Mouse (Mus musculus): ENCODE measurements at regions not wholly inside any gene's neighbourhood (a gene's known extent, or its start where the extent isn't known, plus 50 kb on each side); places are given as distances from the start of the nearest gene placed in this dataset.
A peak's percentile ranks its signal among the peaks of the same experiment; 100 is the strongest.

DNA sequence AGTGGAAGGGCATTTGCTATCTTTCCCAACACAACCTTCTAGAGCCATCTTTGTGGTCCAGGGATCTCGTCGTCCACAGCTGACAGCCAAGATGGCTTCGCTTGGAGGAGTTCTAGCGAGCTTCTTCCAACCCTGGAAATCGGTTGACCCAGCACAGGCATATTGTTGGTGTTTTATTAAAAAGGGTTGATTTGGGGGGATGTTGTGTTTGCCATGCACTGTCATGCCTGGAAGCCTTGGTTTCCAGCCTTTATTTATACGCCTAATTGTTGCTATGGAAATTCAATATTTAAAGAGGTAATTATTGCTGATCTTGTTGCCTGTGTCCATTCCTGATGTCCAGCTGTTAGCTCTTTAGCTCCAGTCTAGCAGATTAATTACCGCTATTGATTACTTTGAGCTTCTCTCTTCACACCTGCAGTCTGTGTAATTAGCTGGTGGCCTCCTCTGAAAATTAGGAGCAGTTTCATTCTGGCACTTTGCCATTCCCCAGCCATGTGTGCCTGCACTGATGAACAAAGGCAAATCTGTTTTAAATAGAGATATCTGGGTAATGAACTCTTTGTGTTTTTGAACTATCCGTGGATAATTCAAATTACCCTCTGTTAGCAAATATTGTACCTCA lies 275.4 kb downstream of the Rnf144b start:
- intact Hi-C loops (cut with DNase I), result no loop called here
- DNase-seq, result no peak

DNA sequence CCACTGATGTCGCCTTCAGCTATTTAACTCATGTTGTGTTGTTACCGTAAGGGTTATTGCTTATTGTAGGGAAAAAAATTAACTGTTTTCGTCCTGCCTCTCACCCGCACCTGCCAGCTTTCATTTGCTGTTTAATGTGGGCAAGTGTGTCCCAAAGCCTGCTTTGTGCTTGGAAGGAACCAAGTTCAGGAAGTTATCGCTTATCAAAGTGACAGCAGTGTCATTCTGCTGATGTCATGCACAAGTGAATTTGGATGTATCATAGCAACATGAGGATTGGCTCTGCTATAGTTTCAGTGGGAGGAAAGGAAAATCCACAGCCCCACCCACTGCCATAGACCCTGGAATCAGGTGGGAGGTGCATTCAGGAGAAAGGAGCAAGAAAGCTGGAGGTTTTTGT lies 276.5 kb downstream of the Rnf144b start:
- intact Hi-C loops (cut with DNase I), result no loop called here

DNA sequence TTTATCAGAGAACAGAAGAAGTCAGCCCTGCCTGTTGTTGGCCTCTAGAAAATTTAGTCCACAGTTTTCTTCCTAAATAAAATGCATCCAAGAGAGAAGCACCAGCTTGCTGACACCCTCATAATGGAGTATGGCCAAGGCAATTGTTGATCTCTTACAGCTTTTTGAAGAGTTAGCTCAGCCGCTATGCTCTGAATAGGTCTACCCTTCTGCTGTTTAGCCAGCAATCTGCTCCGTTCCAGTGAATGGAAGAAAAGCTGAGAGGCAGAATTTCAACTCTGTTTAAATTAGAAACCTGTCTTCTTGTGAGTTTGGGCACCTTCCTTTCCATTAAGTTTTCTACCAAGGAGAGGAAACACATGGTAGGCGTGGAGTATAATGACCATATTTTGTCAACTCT lies 290.8 kb downstream of the Rnf144b start:
- intact Hi-C loops (cut with DNase I), result no loop called here
- DNase-seq, result no peak

More for the DNA sequence above, 276.5 kb downstream of the Rnf144b start:
- no peak for DNase-seq

DNA sequence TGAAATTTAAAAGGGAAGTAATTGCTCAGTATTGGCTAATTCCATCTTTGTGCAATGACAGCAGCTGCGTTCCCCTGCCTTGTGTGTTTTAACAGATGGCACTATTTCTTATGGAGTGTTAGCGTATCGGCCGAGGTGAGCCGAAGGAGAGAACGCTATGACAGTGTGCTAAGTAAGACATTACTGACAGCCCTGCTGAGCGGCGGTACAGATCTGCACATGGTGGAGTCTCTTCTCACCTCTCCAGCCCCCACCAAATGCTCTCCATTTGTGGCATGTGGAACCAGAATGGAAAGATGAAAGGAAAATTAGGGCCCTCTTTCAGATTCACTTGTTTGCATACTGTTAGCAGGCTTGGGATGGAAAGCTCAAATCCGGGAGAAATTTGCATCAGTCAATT lies 291.5 kb downstream of the Rnf144b start:
- DNase-seq, result no peak
- intact Hi-C loops (cut with DNase I), result no loop called here

DNA sequence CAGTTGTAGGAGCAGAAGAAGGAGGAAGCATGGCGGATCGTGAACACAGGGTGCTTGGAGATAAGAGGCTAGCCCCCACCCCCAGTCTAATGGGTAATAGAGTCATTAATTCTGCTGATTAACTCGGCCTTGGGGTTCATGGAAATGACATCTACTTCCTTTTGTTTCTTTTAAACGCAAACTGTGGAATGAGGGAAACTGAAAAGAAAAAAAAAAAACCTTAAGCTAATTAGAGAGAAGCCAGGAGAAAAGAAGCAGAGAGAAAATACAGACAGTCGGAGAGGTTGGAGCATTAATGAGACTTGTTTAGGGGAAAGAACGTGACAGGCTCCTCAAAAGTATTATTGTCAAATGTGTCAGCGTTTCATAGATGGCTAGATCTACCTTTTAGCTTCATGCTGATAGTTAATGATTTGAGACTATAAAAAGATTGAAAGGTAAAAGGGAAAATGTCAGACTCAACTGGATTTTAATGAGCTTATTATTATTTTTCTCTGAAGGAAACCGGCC lies 307.5 kb downstream of the Rnf144b start:
- DNase-seq, result no peak
- intact Hi-C loops (cut with DNase I), result no loop called here

DNA sequence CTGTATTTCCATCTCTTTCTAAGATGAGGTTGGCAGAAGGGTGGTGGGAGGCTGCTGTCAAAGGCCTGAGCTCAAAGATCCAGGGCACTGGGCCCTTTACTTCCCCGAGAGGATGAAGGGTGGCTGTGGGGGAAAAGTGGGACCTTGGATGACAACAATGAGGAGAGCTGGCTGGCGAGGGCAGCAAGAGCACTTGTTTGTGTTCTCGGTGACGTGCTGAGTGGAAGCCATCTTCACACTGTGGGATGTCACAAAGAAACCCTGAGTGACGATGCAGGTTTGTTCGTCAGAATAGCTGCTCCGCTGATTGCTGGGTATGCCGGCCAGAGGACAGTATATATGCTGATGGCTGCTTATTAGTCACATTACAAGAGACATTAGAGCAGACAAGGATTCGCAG lies 308.0 kb downstream of the Rnf144b start:
- DNase-seq, result no peak
- intact Hi-C loops (cut with DNase I), result no loop called here

DNA sequence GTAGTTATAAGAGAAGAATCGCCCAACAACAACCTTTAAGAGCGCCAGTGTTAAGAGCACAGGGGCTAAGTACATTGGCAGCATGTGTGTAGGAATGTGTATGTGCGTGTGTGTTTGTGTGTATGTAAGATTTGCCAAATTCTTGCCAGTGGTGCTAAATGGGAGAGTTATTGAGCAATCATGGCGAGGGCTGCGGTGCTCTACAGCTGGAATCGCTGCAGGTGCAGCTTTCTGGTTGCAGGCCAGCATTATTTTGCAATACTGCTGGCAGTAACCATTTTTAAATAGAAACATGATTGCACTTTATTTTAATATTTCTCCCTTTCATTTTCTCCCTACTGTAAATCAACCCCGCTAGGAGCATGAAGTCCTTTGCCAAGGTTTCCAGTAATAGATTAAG lies 313.2 kb downstream of the Rnf144b start:
- intact Hi-C loops (cut with DNase I), result no loop called here
- DNase-seq, result peak in 1 of 2 experiments; percentile 5

DNA sequence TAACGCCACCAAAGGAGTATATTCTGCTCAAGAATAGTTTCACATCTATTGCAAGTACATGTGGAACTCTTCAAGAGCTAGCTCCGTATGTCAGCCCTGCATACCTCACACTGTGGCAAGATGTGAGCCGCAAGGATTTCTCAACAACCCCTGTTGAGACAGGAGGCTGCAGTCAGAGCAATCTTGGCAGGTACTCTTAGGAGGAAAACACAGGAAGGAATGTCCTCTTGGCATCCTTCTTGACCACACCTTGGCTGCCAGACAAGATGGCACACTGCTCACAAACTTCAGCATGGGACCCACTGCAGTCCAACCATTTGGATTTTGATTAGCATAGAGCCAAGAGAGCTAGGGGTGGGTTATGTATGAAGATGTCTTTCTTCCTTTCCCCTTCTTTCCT lies 322.4 kb downstream of the Rnf144b start:
- no peak for DNase-seq

DNA sequence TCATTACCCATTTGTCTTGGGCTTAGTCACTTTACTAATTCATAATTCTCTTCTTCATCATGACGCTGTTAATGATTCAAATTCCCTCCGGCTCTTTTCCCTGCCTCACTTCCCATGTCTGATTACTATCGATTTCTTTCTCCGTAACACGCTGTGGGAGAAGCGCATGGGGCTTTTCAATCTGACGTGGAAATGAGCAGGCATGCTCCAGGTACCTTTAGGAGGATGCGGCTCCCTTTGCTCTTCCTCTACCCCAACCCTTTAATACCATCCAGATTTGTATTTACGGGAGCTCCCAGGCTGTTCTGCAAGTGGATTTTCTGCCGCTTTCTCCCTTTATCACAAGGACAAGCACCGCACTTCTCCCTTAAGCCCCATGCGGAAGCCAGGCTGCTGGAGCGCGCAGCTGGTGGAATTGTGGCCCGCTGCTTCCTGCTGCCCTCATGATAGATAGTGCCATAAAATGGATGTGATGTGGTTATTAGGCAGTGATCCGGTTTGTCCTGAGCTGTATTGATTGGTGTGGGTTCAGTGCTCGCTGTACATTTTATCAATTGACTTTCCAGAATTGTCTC lies 329.8 kb downstream of the Rnf144b start:
- no peak for DNase-seq
- intact Hi-C loops (cut with DNase I), result no loop called here

More for the DNA sequence above, 322.4 kb downstream of the Rnf144b start:
- intact Hi-C loops (cut with DNase I), result no loop called here

DNA sequence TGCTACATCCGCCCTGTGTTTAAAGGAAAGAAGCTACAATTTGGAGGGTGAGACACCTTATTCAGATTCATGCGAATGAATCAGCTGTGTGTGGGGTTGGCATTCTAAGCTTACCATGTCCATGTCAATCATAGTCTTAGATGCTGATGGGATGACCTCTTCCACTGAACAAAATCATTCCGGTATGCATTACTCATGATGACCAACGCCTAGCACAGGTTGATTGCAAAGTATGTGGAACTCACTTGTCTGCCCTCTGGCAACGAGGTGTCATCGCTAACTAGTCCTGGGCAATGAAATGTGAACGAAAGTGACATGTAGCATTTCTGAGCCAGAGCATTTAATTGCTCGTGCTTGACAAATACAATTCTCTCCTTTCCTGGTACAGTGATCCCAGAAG lies 339.7 kb downstream of the Rnf144b start:
- DNase-seq, result no peak
- intact Hi-C loops (cut with DNase I), result no loop called here

DNA sequence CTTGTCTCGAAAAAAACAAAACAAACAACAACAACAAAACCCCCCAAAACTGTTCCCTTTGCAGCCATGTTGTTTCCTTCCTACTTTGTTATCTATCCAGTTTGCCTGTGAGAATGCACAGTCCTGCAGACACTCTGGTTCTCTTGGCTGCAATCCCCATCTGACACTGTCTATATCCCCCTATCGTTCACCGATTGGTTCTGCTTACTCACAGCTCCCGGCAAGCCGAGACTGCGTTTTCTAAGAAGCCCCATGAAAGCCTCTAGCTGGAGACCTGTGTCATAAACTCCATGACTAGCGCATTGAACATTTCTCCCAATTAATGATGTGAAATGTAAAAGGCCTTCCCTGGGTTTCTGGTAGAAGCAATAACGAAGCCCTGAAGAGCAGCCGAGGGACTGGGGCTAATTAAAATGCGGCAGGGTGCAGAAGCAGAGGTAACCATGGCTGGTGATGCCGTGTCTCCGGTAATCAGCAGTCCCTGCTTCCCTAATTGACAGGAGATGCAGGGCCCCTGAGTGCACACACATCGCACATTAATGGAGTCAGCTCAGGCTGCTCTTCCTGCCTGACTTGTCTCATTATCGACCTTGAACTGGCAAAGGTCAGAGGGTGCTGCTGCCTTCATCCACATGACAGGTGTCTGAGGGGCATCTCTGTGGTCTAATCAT lies 349.2 kb downstream of the Rnf144b start:
- no peak for DNase-seq
- intact Hi-C loops (cut with DNase I), result no loop called here

DNA sequence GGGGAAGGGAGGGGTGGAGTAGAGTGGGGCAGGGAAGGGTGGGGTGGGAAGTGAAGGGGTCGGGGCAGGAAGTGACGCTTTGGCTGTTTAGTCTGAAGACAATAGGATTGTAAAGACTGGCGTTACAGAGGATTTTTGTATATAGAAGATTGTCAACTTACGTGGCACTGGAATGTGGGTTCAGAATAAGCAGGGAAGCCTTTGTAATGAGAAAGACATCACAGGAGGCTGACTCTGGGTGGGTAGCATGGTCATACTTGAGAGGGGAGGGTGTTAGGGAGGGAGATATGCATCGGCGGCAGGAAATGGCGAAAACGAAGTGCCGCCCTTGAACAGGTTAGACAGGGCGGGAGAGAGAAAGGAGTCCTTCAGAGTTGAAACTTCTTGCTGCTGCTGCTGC lies 357.7 kb downstream of the Rnf144b start:
- DNase-seq, result no peak
- intact Hi-C loops (cut with DNase I), result no loop called here

DNA sequence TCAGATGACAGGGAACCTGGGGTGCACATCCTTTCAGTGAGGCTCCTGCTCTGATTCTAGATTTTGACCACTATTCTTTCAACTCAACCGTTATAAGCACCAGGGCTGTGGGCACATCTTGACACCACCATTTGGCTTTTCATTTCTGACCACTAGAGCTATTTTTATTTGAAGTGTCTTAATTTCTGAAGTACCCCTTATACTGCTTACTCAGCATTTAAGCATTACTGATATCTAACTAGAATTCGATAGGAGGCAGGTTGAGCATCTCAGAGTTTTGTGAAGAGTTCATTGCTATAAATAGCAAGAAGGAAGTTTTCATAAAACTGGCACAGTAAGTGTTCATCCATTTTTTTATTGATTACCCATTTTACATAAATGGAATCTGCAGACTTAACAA lies 362.4 kb downstream of the Rnf144b start:
- intact Hi-C loops (cut with DNase I), result no loop called here

DNA sequence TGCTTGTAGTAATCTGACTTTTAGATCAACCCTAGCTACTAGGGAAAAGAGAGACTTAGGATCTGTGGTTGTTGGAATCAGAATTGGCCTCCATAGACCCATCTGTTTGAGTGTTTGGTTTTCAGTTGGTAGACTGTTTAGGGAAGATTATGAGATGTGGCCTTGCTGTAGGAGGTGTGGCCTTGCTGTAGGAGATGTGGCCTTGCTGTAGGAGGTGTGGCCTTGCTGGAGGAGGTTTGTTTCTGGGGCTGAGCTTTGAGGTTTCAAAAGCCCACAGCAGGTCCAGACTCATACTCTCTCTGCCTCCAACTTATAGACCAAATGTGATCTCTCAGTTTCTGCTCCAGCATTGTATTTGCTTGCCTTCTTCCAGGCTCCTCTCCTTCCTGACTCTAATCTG lies 363.7 kb downstream of the Rnf144b start:
- intact Hi-C loops (cut with DNase I), result no loop called here
- DNase-seq, result no peak

More for the DNA sequence above, 362.4 kb downstream of the Rnf144b start:
- DNase-seq, result no peak

DNA sequence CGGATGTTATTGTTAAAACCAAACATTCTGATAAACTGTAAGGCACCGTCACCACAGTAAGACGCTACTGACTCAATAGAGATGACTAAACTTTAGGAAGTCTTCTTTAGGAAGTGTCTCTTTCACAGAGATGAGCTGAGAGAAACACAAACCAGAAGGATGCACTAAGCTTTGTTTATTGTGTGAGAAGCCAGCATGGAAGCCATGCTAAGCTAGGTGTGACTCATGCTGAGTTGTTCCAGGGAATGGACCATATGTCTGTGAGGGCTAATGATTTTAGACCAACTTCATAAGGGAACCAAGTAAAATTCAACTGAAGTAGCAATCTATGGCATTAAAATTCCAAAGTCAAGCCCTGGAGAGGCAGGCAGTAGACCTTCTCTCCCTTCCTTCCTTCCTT lies 364.2 kb downstream of the Rnf144b start:
- no peak for DNase-seq
- intact Hi-C loops (cut with DNase I), result no loop called here

DNA sequence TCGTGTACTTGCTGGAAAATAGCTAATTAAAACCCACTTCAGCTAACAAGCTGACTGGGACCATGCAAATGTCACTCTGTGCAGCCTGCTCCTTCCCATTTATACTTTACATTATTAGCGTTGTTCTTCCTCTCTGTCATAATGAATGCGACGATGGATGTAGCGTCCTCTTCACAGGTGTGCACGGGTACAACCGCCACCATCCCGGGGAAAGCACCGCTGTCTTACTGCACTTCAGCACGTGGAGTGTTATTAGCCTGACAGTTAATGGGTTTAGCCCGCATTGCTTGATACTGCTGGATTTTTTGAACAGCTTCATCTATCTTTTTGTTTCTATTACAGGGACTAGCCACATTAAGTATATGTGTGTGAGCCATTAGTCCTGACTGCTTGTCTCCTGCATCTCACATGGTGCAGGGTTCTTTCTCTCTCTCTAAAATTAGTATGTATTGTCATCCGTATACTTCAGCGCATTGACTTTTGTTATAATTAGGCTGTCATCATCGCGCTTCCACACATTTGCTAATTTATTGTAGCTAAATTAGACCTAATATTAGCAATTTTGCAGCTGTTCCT lies 383.0 kb downstream of the Rnf144b start:
- intact Hi-C loops (cut with DNase I), result no loop called here
- no peak for DNase-seq

DNA sequence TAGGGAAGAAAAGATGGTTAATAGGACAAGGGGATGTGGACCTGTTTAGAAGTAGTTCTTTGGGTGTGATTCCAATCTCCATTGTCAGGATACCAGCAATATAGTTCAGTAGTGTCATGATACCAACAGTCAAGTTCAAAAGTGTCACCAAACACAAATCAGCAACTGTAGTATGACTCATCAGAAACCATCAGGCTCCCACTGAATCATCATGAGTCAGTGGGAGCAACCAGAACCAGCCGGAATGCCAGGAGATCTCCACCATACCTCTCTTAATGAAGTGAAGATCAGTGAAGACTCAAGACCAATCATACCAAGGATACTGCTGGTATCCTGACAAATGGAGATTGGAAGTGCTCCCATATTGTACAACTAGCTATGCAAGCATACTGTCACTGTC lies 410.5 kb downstream of the Rnf144b start:
- DNase-seq, result no peak
- intact Hi-C loops (cut with DNase I), result no loop called here

DNA sequence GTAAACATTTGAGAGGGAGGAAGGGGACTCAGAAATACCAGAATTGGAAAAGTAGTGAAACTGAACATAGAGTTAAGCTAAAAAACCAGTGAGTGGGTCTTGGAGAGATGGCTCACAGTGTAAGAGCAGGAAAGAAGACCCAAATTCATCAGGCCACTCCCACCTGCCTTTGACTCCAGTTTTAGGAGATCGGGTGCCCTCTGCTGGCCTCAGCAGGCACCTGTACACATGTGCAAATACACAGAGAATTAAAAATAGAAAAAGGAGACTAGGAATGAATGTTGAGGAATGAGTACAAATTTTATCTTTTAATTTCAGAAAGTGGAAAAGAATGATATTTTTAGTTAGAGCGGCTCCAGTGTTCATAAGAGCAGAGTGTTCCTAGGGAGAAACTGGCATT lies 414.7 kb downstream of the Rnf144b start:
- intact Hi-C loops (cut with DNase I), result no loop called here
- no peak for DNase-seq

DNA sequence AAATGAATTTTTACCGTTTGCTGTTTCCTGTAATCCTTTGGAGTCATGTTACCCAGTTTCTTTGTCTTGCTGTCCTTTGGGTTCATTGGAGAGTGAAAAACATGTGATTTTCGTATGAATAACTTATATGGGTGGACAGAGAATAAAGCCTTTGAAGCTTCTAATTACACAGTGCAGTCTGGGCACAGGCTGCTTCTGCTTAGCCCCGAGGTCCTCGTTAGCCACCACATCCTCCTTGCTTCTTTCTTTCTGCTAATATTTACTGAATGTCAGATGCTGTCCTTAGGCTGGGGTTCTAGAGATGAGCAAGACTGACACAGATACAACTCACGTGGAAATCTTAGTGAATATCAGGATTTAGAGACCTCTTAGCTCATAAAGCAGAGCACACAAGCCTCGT lies 427.2 kb downstream of the Rnf144b start:
- intact Hi-C loops (cut with DNase I), result no loop called here
- DNase-seq, result no peak

DNA sequence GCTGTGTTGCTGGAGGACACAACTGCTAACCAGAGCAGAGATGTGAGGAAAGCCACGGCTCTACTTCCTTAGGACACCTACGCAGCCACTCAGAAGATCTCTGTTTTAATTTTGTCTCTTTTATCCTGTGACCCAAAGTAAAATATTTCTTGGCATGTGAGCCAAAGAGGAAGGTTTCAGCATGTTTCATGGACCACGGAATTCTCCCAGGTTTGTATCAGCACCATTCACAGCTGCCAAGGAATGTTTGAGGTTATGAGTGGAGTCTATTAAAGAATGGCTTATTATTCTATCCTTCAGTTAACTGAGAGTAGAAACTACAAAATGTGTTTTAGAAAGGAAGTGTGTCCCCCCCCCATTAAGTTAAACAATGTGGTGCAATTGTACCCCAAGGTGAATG lies 429.8 kb downstream of the Rnf144b start:
- intact Hi-C loops (cut with DNase I), result no loop called here
- no peak for DNase-seq

DNA sequence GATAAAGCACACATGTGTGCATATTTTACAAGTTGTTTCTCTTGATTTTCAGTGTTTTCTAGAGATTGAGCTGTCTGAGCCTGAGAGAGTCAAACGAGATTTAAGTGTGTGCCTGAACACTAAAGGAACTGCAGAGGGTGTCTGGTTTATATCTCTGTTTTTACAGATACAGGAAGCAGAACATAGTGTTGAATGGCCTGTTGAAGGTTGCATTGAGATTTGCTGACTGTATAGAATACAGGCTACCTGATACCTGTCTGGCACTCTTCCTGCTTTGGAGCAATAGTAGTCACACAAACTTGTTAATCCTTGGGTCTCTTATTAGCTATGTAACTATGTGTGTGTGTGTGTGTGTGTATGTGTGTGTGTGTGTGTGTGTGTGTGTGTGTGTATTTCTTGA lies 431.7 kb downstream of the Rnf144b start:
- intact Hi-C loops (cut with DNase I), result no loop called here
- no peak for DNase-seq

Data from heart, postnatal 14 days (tissue).